Comparison of ENCODE assay signal across 26 mouse cellular contexts in genomic region chr7:79744051-79744450, GRCm38 (mm10). TPM values are rescaled to one million over a fixed set of nuclear protein-coding genes. Genes with fewer than 3 reads are reported as not detected.
DNase-seq lines count a peak whose midpoint lies in the region; ATAC-seq and TF ChIP-seq lines count a peak whose summit lies in the region.
"Had no signal": no experiment of that assay in that cellular context is flagged by ENCODE, and none has a peak within 500 bp of the region (broad histone marks: within the 10 kb centered on the region; RNA-seq: fewer than 3 reads in every experiment).

No protein-coding gene starts in this region.

- no peak for TF ChIP-seq CTCF in layer of hippocampus, adult 2 months (conservative IDR thresholded peaks at IDR 0.05)

- peak; percentile 24; the same call in 1 of the 2 replicates for ATAC-seq in frontal cortex, adult (ENCODE audit: low TSS enrichment)
- ATAC-seq: activated CD4-positive, CD25-positive, alpha-beta regulatory T cell, adult 4 months; CD4-positive, CD25-positive, alpha-beta regulatory T cell, adult 4 months; forebrain, embryonic 13.5 days; forebrain, embryonic 15.5 days; Patski had no signal

- DNase-seq in frontal cortex, postnatal 25 days (ENCODE audit: low spot score in 2 of 2), result no peak
- no peak for DNase-seq in layer of hippocampus, adult 2 months (ENCODE audit: low spot score in 2 of 2)
- no peak for DNase-seq in layer of hippocampus, adult 9-10 months (ENCODE audit: low spot score)
- DNase-seq in right cerebral cortex, adult 18-20 months, result peak; percentile 33
- no peak for DNase-seq in right cerebral cortex, postnatal 10 days (ENCODE audit: low spot score in 2 of 2)
- peak; percentile 29 for DNase-seq in brain, adult 2 months (ENCODE audit: low read depth, low spot score)
- DNase-seq: adrenal gland, adult 8-10 months; adrenal gland, postnatal 14 days; adrenal gland, postnatal 36 days; B cell, adult 2 months; cerebellum, adult 11 months; cerebellum, adult 18-20 months; cerebellum, adult 8-10 months; cerebellum, postnatal 10 days; cerebellum, postnatal 25 days had no signal

- no peak overlapping the region for H3K4me3 ChIP-seq in layer of hippocampus, adult 2 months
- H3K4me3 ChIP-seq: embryonic facial prominence, embryonic 12.5 days; forebrain, embryonic 15.5 days had no signal

- 0 out of 2 replicates have a peak overlapping the region, but pooled peaks have one; percentile 75 for H3K27ac ChIP-seq in layer of hippocampus, adult 2 months
- H3K27ac ChIP-seq: embryonic facial prominence, embryonic 10.5 days; embryonic facial prominence, embryonic 12.5 days; forebrain, embryonic 13.5 days; forebrain, embryonic 15.5 days had no signal

RNA-seq across cellular contexts. Expression of gene Wdr93, which starts 1.1 kb away (rescaled TPM):
- under 1 TPM in 1 of 2 experiments, not detected in 1; 0.36 TPM for total RNA-seq in layer of hippocampus, adult 2 months (2021)

RNA-seq across cellular contexts. Expression of gene Pex11a, which starts 1.1 kb away (rescaled TPM):
- total RNA-seq in layer of hippocampus, adult 2 months (2021), result 10 to 100 TPM; 12.1 to 13.2 TPM

RNA-seq across cellular contexts. Expression of gene Plin1, which starts 11.3 kb away (rescaled TPM):
- under 1 TPM; 0.26 to 0.27 TPM for total RNA-seq in layer of hippocampus, adult 2 months (2021)
- total RNA-seq: CH12.LX had no signal

RNA-seq across cellular contexts. Expression of gene Kif7, which starts 28.5 kb away (rescaled TPM):
- 1 to 10 TPM; 2.0 to 2.4 TPM for total RNA-seq in layer of hippocampus, adult 2 months (2021)

RNA-seq across cellular contexts. Expression of gene Mesp1, which starts 49.5 kb away (rescaled TPM):
- total RNA-seq in layer of hippocampus, adult 2 months (2021), result under 1 TPM in 1 of 2 experiments, not detected in 1; 0.64 TPM
- total RNA-seq: adrenal gland, adult 18-20 months; adrenal gland, adult 8-10 months; adrenal gland, postnatal 14 days; adrenal gland, postnatal 36 days; CH12.LX; G1E had no signal

Comparison
In these comparisons a context has a peak if more than half of its experiments do, and no peak if none do; other contexts are left out.
1. DNase-seq: peak in right cerebral cortex, adult 18-20 months (single experiment) and brain, adult 2 months (single experiment); none in frontal cortex, postnatal 25 days (0 of 2), layer of hippocampus, adult 2 months (0 of 2), layer of hippocampus, adult 9-10 months (single experiment) and right cerebral cortex, postnatal 10 days (0 of 2).